Mouse (Mus musculus): ENCODE measurements around the gene Lrrc71. TPM values are rescaled to one million over a fixed set of nuclear protein-coding genes. Genes with fewer than 3 reads are reported as not detected.

Gene Lrrc71
- 0.67 and 0.80 TPM in 2 replicates for polyA plus RNA-seq (2015; fragmentation: Nextera tagmentation; extraction: Ambion mirVana)

DNA sequence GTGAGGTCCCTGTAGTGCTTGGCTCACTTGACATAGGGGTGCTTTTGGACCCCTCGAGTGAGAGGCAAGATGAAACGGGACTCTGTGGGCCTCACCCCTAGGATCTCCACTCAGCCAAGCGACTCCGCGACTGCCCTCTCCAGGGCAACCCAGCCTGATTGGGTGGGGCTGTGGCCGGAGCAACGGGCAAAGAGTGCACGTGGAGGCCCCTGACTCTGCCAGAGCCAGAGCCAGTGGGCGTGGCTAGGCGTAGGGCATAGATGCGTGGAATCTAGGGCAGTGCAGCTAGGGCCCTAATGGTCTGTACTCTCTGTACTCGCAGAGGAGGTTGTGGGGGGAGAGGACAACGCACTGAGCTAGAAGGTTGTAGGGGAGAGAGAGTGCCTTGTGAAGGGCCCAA lies at the start of gene Lrrc71:
TSS of gene Lrrc71 (minus strand) at position 195 of the 400 bp plus-strand sequence.
- no peaks in the 10 kb centered on the region for H3K27me3 ChIP-seq (replicated peaks; ENCODE audit: control insufficient read depth, insufficient read depth, low read length)
- H3K4me3 ChIP-seq (ENCODE audit: low read length): no peak within 1 kb of the TSS
- H3K36me3 ChIP-seq (ENCODE audit: control insufficient read depth, insufficient read depth, low read length): no peaks in the 10 kb centered on the region
- H3K27ac ChIP-seq (ENCODE audit: low read depth, low read length): no peak within 1 kb of the TSS
- H3K9me3 ChIP-seq (ENCODE audit: control insufficient read depth, low read length): no peaks in the 10 kb centered on the region
- H3K4me2 ChIP-seq (ENCODE audit: low read length): no peak within 1 kb of the TSS
- WGBS: 49% methylated on average over 13 of the region's 13 CpGs
- peaks cover 2% of the 10 kb centered on the region for H3K4me1 ChIP-seq (ENCODE audit: control insufficient read depth, insufficient read depth, low read depth, low read length)
- no peak for ATAC-seq
- no peak within 1 kb of the TSS for H3K9ac ChIP-seq (ENCODE audit: low read depth, low read length)

- Histone ChIP-seq H3K27me3 (replicated peaks; ENCODE audit: control insufficient read depth, insufficient read depth, low read length) (peaks cover 56% of the 10 kb centered on the region), H3K4me1 (ENCODE audit: control insufficient read depth, insufficient read depth, low read depth, low read length) (peaks cover 20% of the 10 kb centered on the region), H3K27ac (ENCODE audit: low read depth, low read length) (no peak within 1 kb of the TSS), H3K4me2 (ENCODE audit: low read length) (peak within 1 kb of the TSS; percentile 65), H3K9ac (ENCODE audit: low read depth, low read length) (peak within 1 kb of the TSS; percentile 53), H3K4me3 (ENCODE audit: low read length) (peak within 1 kb of the TSS; percentile 39), H3K9me3 (ENCODE audit: control insufficient read depth, low read length) (no peaks in the 10 kb centered on the region), H3K36me3 (ENCODE audit: control insufficient read depth, insufficient read depth, low read length) (no peaks in the 10 kb centered on the region)
- WGBS: 1% methylated on average over 29 of the region's 29 CpGs
- no peak for ATAC-seq
Measured at GRCm38 (mm10) chr3:87796736-87797334, 48.4 kb upstream of the Lrrc71 start, which contains the start of gene Insrr. Gene Insrr, plus strand, starts transcription at chr3:87796951.

- H3K36me3 ChIP-seq (ENCODE audit: control insufficient read depth, insufficient read depth, low read length): no peaks in the 10 kb centered on the region
- peak overlapping the region; percentile 49 for H3K4me2 ChIP-seq (ENCODE audit: low read length)
- peaks cover 20% of the 10 kb centered on the region for H3K4me1 ChIP-seq (ENCODE audit: control insufficient read depth, insufficient read depth, low read depth, low read length)
- H3K4me3 ChIP-seq (ENCODE audit: low read length): peak overlapping the region; percentile 35
- no peaks in the 10 kb centered on the region for H3K9me3 ChIP-seq (ENCODE audit: control insufficient read depth, low read length)
- H3K27ac ChIP-seq (ENCODE audit: low read depth, low read length): no peak overlapping the region
- 0 out of 2 replicates have a peak, but pooled peaks have one; percentile 13 for ATAC-seq
- H3K27me3 ChIP-seq (replicated peaks; ENCODE audit: control insufficient read depth, insufficient read depth, low read length): peaks cover 60% of the 10 kb centered on the region
- H3K9ac ChIP-seq (ENCODE audit: low read depth, low read length): peak overlapping the region; percentile 48; the same call in 1 of the 2 replicates
- WGBS: 16% methylated on average over 33 of the region's 33 CpGs
Measured at GRCm38 (mm10) chr3:87795336-87796277, 47.2 kb upstream of the Lrrc71 start.

DNA sequence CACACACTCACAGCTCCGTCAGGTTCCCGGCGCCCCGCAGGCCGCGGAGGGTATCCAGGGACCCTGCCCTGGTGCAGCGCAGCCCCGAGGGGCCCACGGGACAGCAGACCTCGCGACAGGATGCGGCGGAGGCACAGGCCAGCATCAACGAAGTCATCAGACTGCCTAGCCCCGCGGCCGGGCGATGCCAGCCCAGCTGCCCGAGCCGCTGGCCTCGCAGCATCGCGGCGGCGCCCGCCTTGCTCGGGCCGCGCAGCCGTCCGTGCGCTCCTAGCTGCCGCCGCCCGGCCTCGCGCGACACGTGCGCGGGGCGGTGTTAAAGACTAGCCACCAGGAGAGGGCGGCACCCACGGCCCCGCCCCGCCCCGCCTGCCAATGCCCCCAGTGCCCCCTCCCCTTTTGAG lies 46.5 kb upstream of the Lrrc71 start, which contains the start of gene Ntrk1:
TSS of gene Ntrk1 (minus strand) at position 241 of the 404 bp plus-strand sequence.
- Histone ChIP-seq H3K9ac (ENCODE audit: low read depth, low read length) (peak within 1 kb of the TSS; percentile 48), H3K4me1 (ENCODE audit: control insufficient read depth, insufficient read depth, low read depth, low read length) (peaks cover 20% of the 10 kb centered on the region), H3K27ac (ENCODE audit: low read depth, low read length) (no peak within 1 kb of the TSS), H3K27me3 (replicated peaks; ENCODE audit: control insufficient read depth, insufficient read depth, low read length) (peaks cover 60% of the 10 kb centered on the region), H3K9me3 (ENCODE audit: control insufficient read depth, low read length) (no peaks in the 10 kb centered on the region), H3K4me2 (ENCODE audit: low read length) (peak within 1 kb of the TSS; percentile 49), H3K4me3 (ENCODE audit: low read length) (peak within 1 kb of the TSS; percentile 35), H3K36me3 (ENCODE audit: control insufficient read depth, insufficient read depth, low read length) (no peaks in the 10 kb centered on the region)
- ATAC-seq: peak; percentile 31; the same call in 1 of the 2 replicates
- under 1% methylated on average over 34 of the region's 47 CpGs for WGBS

DNA sequence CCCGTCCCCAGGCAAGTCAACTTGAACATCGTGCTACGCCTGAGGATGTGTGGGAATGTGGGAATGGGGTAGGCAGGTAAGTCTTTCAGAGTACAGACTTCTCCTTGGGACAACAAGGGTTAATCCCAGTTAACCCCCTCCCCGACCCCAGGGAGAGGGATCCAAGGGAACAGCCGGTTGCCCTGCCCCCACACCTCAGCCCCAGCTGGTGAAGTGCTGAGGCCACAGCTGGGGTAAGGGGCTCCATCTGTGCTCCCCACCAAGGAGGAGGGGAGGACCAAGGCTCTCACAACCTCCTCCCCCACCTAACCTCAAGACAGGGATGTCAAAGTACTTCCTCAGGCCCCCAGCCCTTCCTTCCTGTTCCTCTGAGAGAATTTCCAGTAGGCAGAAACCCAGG lies 41.3 kb upstream of the Lrrc71 start:
- Histone ChIP-seq H3K36me3 (ENCODE audit: control insufficient read depth, insufficient read depth, low read length) (no peaks in the 10 kb centered on the region), H3K4me3 (ENCODE audit: low read length) (no peak overlapping the region), H3K9me3 (ENCODE audit: control insufficient read depth, low read length) (no peaks in the 10 kb centered on the region), H3K9ac (ENCODE audit: low read depth, low read length) (no peak overlapping the region), H3K27me3 (replicated peaks; ENCODE audit: control insufficient read depth, insufficient read depth, low read length) (peaks cover 29% of the 10 kb centered on the region), H3K27ac (ENCODE audit: low read depth, low read length) (no peak overlapping the region), H3K4me1 (ENCODE audit: control insufficient read depth, insufficient read depth, low read depth, low read length) (peaks cover 2% of the 10 kb centered on the region; the same call in 1 of the 2 replicates), H3K4me2 (ENCODE audit: low read length) (no peak overlapping the region)
- no peak for ATAC-seq
- 48% methylated on average over 5 of the region's 5 CpGs for WGBS

- Histone ChIP-seq H3K9ac (ENCODE audit: low read depth, low read length) (no peak overlapping the region), H3K4me3 (ENCODE audit: low read length) (no peak overlapping the region), H3K4me1 (ENCODE audit: control insufficient read depth, insufficient read depth, low read depth, low read length) (no peaks in the 10 kb centered on the region), H3K27me3 (replicated peaks; ENCODE audit: control insufficient read depth, insufficient read depth, low read length) (peaks cover 23% of the 10 kb centered on the region), H3K27ac (ENCODE audit: low read depth, low read length) (no peak overlapping the region), H3K9me3 (ENCODE audit: control insufficient read depth, low read length) (no peaks in the 10 kb centered on the region), H3K4me2 (ENCODE audit: low read length) (no peak overlapping the region), H3K36me3 (ENCODE audit: control insufficient read depth, insufficient read depth, low read length) (no peaks in the 10 kb centered on the region)
- 83% methylated on average over 1 of the region's 1 CpGs for WGBS
- no peak for ATAC-seq
Measured at GRCm38 (mm10) chr3:87789248-87789647, 40.8 kb upstream of the Lrrc71 start.

GRCm38 (mm10) chr3:87785626-87786214 lies 37.3 kb upstream of the Lrrc71 start:
- ATAC-seq: no peak
- no peaks in the 10 kb centered on the region for H3K27me3 ChIP-seq (replicated peaks; ENCODE audit: control insufficient read depth, insufficient read depth, low read length)
- H3K36me3 ChIP-seq (ENCODE audit: control insufficient read depth, insufficient read depth, low read length): no peaks in the 10 kb centered on the region
- H3K9me3 ChIP-seq (ENCODE audit: control insufficient read depth, low read length): no peaks in the 10 kb centered on the region
- H3K4me2 ChIP-seq (ENCODE audit: low read length): no peak overlapping the region
- WGBS: 38% methylated on average over 6 of the region's 6 CpGs
- no peak overlapping the region for H3K4me3 ChIP-seq (ENCODE audit: low read length)
- H3K4me1 ChIP-seq (ENCODE audit: control insufficient read depth, insufficient read depth, low read depth, low read length): no peaks in the 10 kb centered on the region
- no peak overlapping the region for H3K27ac ChIP-seq (ENCODE audit: low read depth, low read length)
- H3K9ac ChIP-seq (ENCODE audit: low read depth, low read length): no peak overlapping the region

DNA sequence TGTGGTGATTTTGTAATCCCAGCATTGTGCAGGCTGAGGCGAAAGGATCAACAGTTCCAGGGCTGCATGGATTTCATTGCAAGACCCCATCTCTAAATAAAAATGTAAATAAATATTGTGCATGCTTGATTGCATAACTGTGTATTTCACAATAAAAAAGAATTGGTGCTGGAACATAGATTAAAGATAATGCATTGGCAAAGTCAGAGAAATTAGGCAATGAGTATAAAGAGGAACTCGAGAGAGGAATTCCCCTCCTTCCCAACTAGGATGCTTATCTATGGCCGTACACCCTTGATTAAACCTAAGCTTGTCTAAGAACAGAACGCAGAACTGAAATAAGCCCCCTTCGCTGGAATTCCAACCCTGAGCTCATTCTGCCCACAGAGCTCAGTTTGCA lies 36.7 kb upstream of the Lrrc71 start:
- Histone ChIP-seq H3K36me3 (ENCODE audit: control insufficient read depth, insufficient read depth, low read length) (no peaks in the 10 kb centered on the region), H3K4me2 (ENCODE audit: low read length) (no peak overlapping the region), H3K9me3 (ENCODE audit: control insufficient read depth, low read length) (no peaks in the 10 kb centered on the region), H3K27me3 (replicated peaks; ENCODE audit: control insufficient read depth, insufficient read depth, low read length) (no peaks in the 10 kb centered on the region), H3K4me1 (ENCODE audit: control insufficient read depth, insufficient read depth, low read depth, low read length) (no peaks in the 10 kb centered on the region), H3K27ac (ENCODE audit: low read depth, low read length) (no peak overlapping the region), H3K9ac (ENCODE audit: low read depth, low read length) (no peak overlapping the region), H3K4me3 (ENCODE audit: low read length) (no peak overlapping the region)
- ATAC-seq: no peak
- WGBS: 84% methylated on average over 5 of the region's 5 CpGs

Measured in hindbrain, embryonic 16.5 days (tissue).